Mouse (Mus musculus) cerebellum, adult 2 months (tissue): ENCODE data around the gene Ryr3. TPM values are rescaled to one million over a fixed set of nuclear protein-coding genes. Genes with fewer than 3 reads are reported as not detected.
"Not testable (repeated sequence)": the region's sequence is repeated elsewhere in the genome, so short reads cannot be mapped to it uniquely, and the experiment has no call there.

ENCODE experiments used
- DNase-seq, 2 experiments: peaks; one replicate each; pipeline ENCODE4 v3.0.0; 2021
- H3K27ac ChIP-seq: fragments of 200-500 bp; 2 replicates; pipeline ENCODE4 v1.5.1; 2012; ENCODE audit warnings: low read length, control low read depth, inconsistent platforms; ENCODE audit not compliant: insufficient read depth
- H3K27me3 ChIP-seq: fragments of 200-500 bp; 2 replicates; pipeline ENCODE4 v1.6.1; 2012; ENCODE audit warnings: inconsistent platforms, mild to moderate bottlenecking, low read length, moderate library complexity; ENCODE audit not compliant: control insufficient read depth, insufficient read depth
- H3K4me1 ChIP-seq: fragments of 200-500 bp; 2 replicates; pipeline ENCODE4 v1.6.1; 2011; ENCODE audit warnings: low read length; ENCODE audit not compliant: control insufficient read depth, insufficient read depth
- H3K4me3 ChIP-seq: fragments of 200-500 bp; replicated peaks from 2 replicates; pipeline ENCODE3; 2011; ENCODE audit warnings: mild to moderate bottlenecking, low read depth, low read length, control low read depth; ENCODE audit not compliant: insufficient read depth
- CTCF ChIP-seq: fragments of 200-500 bp; IDR thresholded peaks from 2 replicates; pipeline ENCODE4 v1.5.1; 2011; ENCODE audit warnings: low read depth, mild to moderate bottlenecking, control low read depth, low read length, moderate library complexity, borderline replicate concordance; ENCODE audit not compliant: insufficient read depth
- POLR2A ChIP-seq: fragments of 200-500 bp; IDR thresholded peaks from 2 replicates; pipeline ENCODE4 v1.6.1; 2011; ENCODE audit warnings: low read length, control low read depth, borderline replicate concordance; ENCODE audit not compliant: insufficient read depth
- whole genome bisulfite sequencing: fragments of 180-500 bp; shearing (Covaris S2); methylation state at CpG from one replicate; pipeline ENCODE4 v1.1.7; 2018; 5-methylcytosine and 5-hydroxymethylcytosine counted together
- polyA plus RNA-seq: library from polyadenylated mRNA; depleted of rRNA; stranded (reverse); fragments of >200 nt; gene quantifications from 2 replicates; pipeline ENCODE4 v1.2.3, GENCODE M21; 2012

The Ryr3 gene
- polyA plus RNA-seq, 1 experiment = 16.9 TPM

- H3K27ac ChIP-seq = no peak overlapping the region
- DNase-seq = no peak
- H3K4me3 ChIP-seq = no peak overlapping the region
- TF ChIP-seq POLR2A (no peak), CTCF (no peak)
- no peaks in the 10 kb centered on the region for H3K27me3 ChIP-seq
- H3K4me1 ChIP-seq = no peaks in the 10 kb centered on the region
- 77% methylated on average over 1 of the region's 1 CpGs for WGBS
Measured at GRCm38 (mm10) chr2:113123476-113123875, 93.4 kb downstream of the Ryr3 start.

GRCm38 (mm10) chr2:113119080-113119479, 97.8 kb downstream of the Ryr3 start:
- WGBS = 79% methylated on average over 1 of the region's 1 CpGs
- Histone ChIP-seq H3K4me3 (no peak overlapping the region), H3K27ac (no peak overlapping the region), H3K27me3 (no peaks in the 10 kb centered on the region), H3K4me1 (peaks cover 4% of the 10 kb centered on the region)
- TF ChIP-seq POLR2A (no peak), CTCF (no peak)
- DNase-seq = no peak

- no peaks in the 10 kb centered on the region for H3K27me3 ChIP-seq
- DNase-seq = peak in 1 of 2 experiments; percentile 45
- 13% methylated on average over 2 of the region's 2 CpGs for WGBS
- H3K4me1 ChIP-seq = peaks cover 4% of the 10 kb centered on the region
- H3K27ac ChIP-seq = no peak overlapping the region
- no peak overlapping the region for H3K4me3 ChIP-seq
- no peak for TF ChIP-seq CTCF
- TF ChIP-seq POLR2A = no peak
Measured at GRCm38 (mm10) chr2:113116788-113117187, 100.1 kb downstream of the Ryr3 start.

GRCm38 (mm10) chr2:113115897-113116283, 101.0 kb downstream of the Ryr3 start:
- Histone ChIP-seq H3K4me1 (peaks cover 4% of the 10 kb centered on the region), H3K27me3 (no peaks in the 10 kb centered on the region), H3K4me3 (no peak overlapping the region), H3K27ac (no peak overlapping the region)
- TF ChIP-seq CTCF (no peak), POLR2A (no peak)
- WGBS = 70% methylated on average over 4 of the region's 4 CpGs
- DNase-seq = no peak

- 43% methylated on average over 4 of the region's 4 CpGs for WGBS
- peak in 1 of 2 experiments; percentile 24 for DNase-seq
- H3K27ac ChIP-seq = no peak overlapping the region
Measured at GRCm38 (mm10) chr2:113115248-113115896, 101.5 kb downstream of the Ryr3 start.

GRCm38 (mm10) chr2:113104609-113105008, 112.3 kb downstream of the Ryr3 start:
- Histone ChIP-seq H3K4me3 (no peak overlapping the region), H3K27me3 (no peaks in the 10 kb centered on the region), H3K27ac (no peak overlapping the region), H3K4me1 (no peaks in the 10 kb centered on the region)
- WGBS = 62% methylated on average over 6 of the region's 6 CpGs
- DNase-seq = no peak
- no peak for TF ChIP-seq CTCF
- TF ChIP-seq POLR2A = no peak

More at GRCm38 (mm10) chr2:113115248-113115896, 101.5 kb downstream of the Ryr3 start:
- H3K4me3 ChIP-seq = no peak overlapping the region
- no peaks in the 10 kb centered on the region for H3K27me3 ChIP-seq
- TF ChIP-seq POLR2A (no peak), CTCF (no peak)
- peaks cover 4% of the 10 kb centered on the region for H3K4me1 ChIP-seq

- WGBS = 66% methylated on average over 4 of the region's 4 CpGs
Measured at GRCm38 (mm10) chr2:113095184-113095583, 121.7 kb downstream of the Ryr3 start.

GRCm38 (mm10) chr2:113094088-113094487, 122.8 kb downstream of the Ryr3 start:
- Histone ChIP-seq H3K4me3 (no peak overlapping the region), H3K27me3 (no peaks in the 10 kb centered on the region), H3K4me1 (no peaks in the 10 kb centered on the region), H3K27ac (no peak overlapping the region)
- 84% methylated on average over 6 of the region's 6 CpGs for WGBS
- no peak for DNase-seq
- TF ChIP-seq CTCF (no peak), POLR2A (no peak)

More at GRCm38 (mm10) chr2:113095184-113095583, 121.7 kb downstream of the Ryr3 start:
- no peaks in the 10 kb centered on the region for H3K27me3 ChIP-seq
- TF ChIP-seq CTCF (no peak), POLR2A (no peak)
- DNase-seq = no peak
- no peak overlapping the region for H3K27ac ChIP-seq
- no peak overlapping the region for H3K4me3 ChIP-seq
- H3K4me1 ChIP-seq = no peaks in the 10 kb centered on the region

GRCm38 (mm10) chr2:113092756-113093155, 124.1 kb downstream of the Ryr3 start:
- TF ChIP-seq POLR2A (no peak), CTCF (no peak)

GRCm38 (mm10) chr2:113091316-113091715, 125.6 kb downstream of the Ryr3 start:
- 83% methylated on average over 1 of the region's 1 CpGs for WGBS
- DNase-seq, H3K27me3 ChIP-seq, H3K4me3 ChIP-seq, H3K4me1 ChIP-seq, H3K27ac ChIP-seq: not testable (repeated sequence)

More at GRCm38 (mm10) chr2:113092756-113093155, 124.1 kb downstream of the Ryr3 start:
- WGBS = 97% methylated on average over 1 of the region's 1 CpGs
- no peak overlapping the region for H3K27ac ChIP-seq
- no peak for DNase-seq
- H3K27me3 ChIP-seq = no peaks in the 10 kb centered on the region
- no peak overlapping the region for H3K4me3 ChIP-seq
- no peaks in the 10 kb centered on the region for H3K4me1 ChIP-seq
